In genomic region chr19:46983352-46983965, GRCm38 (mm10) we compare ENCODE assay signal across 10 mouse cellular contexts. TPM values are rescaled to one million over a fixed set of nuclear protein-coding genes. Genes with fewer than 3 reads are reported as not detected.
A peak's percentile ranks its signal among the peaks of the same experiment; 100 is the strongest.
DNase-seq lines count a peak whose midpoint lies in the region; ATAC-seq lines count a peak whose summit lies in the region.
"Had no signal": no experiment of that assay in that cellular context is flagged by ENCODE, and none has a peak within 500 bp of the region (broad histone marks: within the 10 kb centered on the region; RNA-seq: fewer than 3 reads in every experiment).

No protein-coding gene starts in this region.

- ATAC-seq in heart, embryonic 15.5 days (replicated peaks; ENCODE audit: insufficient number of reproducible peaks, insufficient read depth, low FRiP score, low read depth) = no peak

- H3K4me2 ChIP-seq in heart, embryonic 15.5 days = no peak overlapping the region
- H3K4me2 ChIP-seq: embryonic facial prominence, embryonic 12.5 days had no signal

- H3K27ac ChIP-seq in heart, embryonic 15.5 days = no peak overlapping the region
- H3K27ac ChIP-seq: embryonic facial prominence, embryonic 12.5 days had no signal

- H3K9ac ChIP-seq in heart, embryonic 15.5 days = 0 out of 2 replicates have a peak overlapping the region, but pooled peaks have one; percentile 7
- H3K9ac ChIP-seq: embryonic facial prominence, embryonic 12.5 days had no signal

- H3K27me3 ChIP-seq in heart, embryonic 15.5 days = no peaks in the 10 kb centered on the region
- H3K27me3 ChIP-seq: embryonic facial prominence, embryonic 12.5 days had no signal

- H3K4me1 ChIP-seq in heart, embryonic 15.5 days (replicated peaks) = peaks cover 27% of the 10 kb centered on the region

- WGBS in heart, embryonic 15.5 days = 64% methylated on average over 14 of the region's 14 CpGs

- intact Hi-C loops in heart, postnatal 14 days (cut with DNase I) = no loop called here

- no peaks in the 10 kb centered on the region for H3K36me3 ChIP-seq in heart, embryonic 15.5 days
- H3K36me3 ChIP-seq: embryonic facial prominence, embryonic 12.5 days had no signal

- H3K4me3 ChIP-seq in heart, embryonic 15.5 days = no peak overlapping the region
- H3K4me3 ChIP-seq: embryonic facial prominence, embryonic 12.5 days had no signal

- H3K9me3 ChIP-seq in heart, embryonic 15.5 days (replicated peaks) = no peaks in the 10 kb centered on the region
- H3K9me3 ChIP-seq: embryonic facial prominence, embryonic 12.5 days had no signal

- no peak for DNase-seq in heart, postnatal 14 days
- peak; percentile 42 for DNase-seq in thymus, postnatal 4 days
- no peak for DNase-seq in thymus, postnatal 0 days (ENCODE audit: low spot score)
- peak; percentile 32 for DNase-seq in kidney, postnatal 10 days
- DNase-seq in layer of hippocampus, adult 18-20 months (ENCODE audit: low spot score in 2 of 2) = no peak
- DNase-seq in urinary bladder, postnatal 36 days (ENCODE audit: low spot score in 2 of 2) = no peak
- no peak for DNase-seq in right cerebral cortex, adult 2 months (ENCODE audit: low spot score in 2 of 2)
- DNase-seq: gastrocnemius, postnatal 10 days had no signal

RNA-seq across cellular contexts. Expression of gene Ina, which starts 31.0 kb away (rescaled TPM):
- 0.58 and 5.8 TPM in 2 replicates for polyA plus RNA-seq in heart, embryonic 15.5 days (2015; fragmentation: Nextera tagmentation; extraction: Ambion mirVana)
- not detected for total RNA-seq in heart, postnatal 14 days (2021)
- polyA plus RNA-seq in thymus, postnatal 0 days (2015; fragmentation: Nextera tagmentation; extraction: Ambion mirVana) = 0.37 and 0.39 TPM in 2 replicates
- 100 to 1,000 TPM; 183 to 187 TPM for total RNA-seq in layer of hippocampus, adult 18-20 months (2021)

RNA-seq across cellular contexts. Expression of gene Nt5c2, which starts 31.5 kb away (rescaled TPM):
- polyA plus RNA-seq in heart, embryonic 15.5 days (2015; fragmentation: Nextera tagmentation; extraction: Ambion mirVana) = 117 and 118 TPM in 2 replicates
- 10 to 100 TPM; 64.9 to 75.1 TPM for total RNA-seq in heart, postnatal 14 days (2021)
- 104 and 120 TPM in 2 replicates for polyA plus RNA-seq in thymus, postnatal 0 days (2015; fragmentation: Nextera tagmentation; extraction: Ambion mirVana)
- total RNA-seq in layer of hippocampus, adult 18-20 months (2021) = 10 to 100 TPM; 75.5 to 78.5 TPM

Comparison
In these comparisons a context has a peak if more than half of its experiments do, and no peak if none do; other contexts are left out.
1. DNase-seq: peak in thymus, postnatal 4 days (single experiment) and kidney, postnatal 10 days (single experiment); none in heart, postnatal 14 days (0 of 2), thymus, postnatal 0 days (single experiment), layer of hippocampus, adult 18-20 months (0 of 2), urinary bladder, postnatal 36 days (0 of 2) and right cerebral cortex, adult 2 months (0 of 2).
2. RNA of gene Ina, which starts 31.0 kb away (total RNA-seq): 183 to 187 TPM in layer of hippocampus, adult 18-20 months; not detected in heart, postnatal 14 days; every median in the first group is over 100 times any median in the second.